Mouse (Mus musculus) neutrophil, adult 59 days (primary cell): ENCODE data around the gene Pwwp2a. TPM values are rescaled to one million over a fixed set of nuclear protein-coding genes. Genes with fewer than 3 reads are reported as not detected.

Source experiments
- total RNA-seq, 2 experiments: library from RNA; stranded (reverse); gene quantifications; 1 replicate in 1 of 2; 2 replicates in 1 of 2; pipeline ENCODE4 v1.2.4; 2023

Pwwp2a gene
- 10 to 100 TPM; 26.1 to 26.8 TPM for total RNA-seq

DNA sequence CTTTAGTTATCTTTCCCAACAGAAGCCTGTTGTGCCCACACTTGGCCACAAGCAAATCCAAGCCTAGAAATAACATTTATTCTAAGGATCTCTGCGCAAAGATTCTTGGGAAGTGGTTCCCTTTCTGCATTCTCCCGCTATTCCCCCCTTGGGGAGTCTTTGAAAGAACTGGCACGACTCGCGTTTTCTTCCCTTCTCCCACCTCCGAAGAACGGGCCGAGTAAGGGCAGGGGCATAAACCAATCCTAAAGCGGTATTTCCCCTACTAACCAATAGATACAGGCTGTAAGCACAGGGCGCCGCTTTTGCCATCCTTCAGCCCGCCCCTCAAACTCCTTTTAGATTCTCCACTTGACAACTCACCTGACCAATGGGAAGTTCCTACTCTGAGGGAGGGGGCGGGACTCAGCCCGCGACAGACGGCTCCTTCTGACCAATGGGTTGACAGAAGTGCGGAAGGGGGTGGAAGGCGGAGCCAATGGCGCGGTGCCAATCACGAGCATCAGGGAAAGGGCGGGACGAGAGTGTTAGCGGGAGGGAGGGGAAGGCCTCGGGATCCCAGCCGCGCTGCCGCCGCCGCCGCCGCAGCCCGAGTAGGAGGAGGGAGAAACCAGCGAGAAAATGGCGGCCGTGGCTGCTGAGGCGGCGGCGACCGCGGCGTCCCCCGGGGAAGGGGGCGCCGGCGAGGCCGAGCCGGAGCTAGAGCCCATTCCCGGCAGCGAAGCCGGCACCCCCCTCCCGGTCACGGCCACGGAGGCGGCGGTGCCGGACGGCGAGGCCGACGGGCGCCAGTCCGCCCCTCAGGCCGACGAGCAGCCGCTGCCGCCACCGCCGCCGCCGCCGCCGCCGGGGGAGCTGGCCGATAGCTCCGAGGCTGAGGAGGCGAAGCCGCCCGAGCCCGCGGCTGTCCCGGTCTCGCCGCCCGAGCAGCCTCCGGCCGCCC is at the start of gene Pwwp2a:
TSS of gene Pwwp2a (plus strand) at position 527 of the 943 bp plus-strand sequence.

DNA sequence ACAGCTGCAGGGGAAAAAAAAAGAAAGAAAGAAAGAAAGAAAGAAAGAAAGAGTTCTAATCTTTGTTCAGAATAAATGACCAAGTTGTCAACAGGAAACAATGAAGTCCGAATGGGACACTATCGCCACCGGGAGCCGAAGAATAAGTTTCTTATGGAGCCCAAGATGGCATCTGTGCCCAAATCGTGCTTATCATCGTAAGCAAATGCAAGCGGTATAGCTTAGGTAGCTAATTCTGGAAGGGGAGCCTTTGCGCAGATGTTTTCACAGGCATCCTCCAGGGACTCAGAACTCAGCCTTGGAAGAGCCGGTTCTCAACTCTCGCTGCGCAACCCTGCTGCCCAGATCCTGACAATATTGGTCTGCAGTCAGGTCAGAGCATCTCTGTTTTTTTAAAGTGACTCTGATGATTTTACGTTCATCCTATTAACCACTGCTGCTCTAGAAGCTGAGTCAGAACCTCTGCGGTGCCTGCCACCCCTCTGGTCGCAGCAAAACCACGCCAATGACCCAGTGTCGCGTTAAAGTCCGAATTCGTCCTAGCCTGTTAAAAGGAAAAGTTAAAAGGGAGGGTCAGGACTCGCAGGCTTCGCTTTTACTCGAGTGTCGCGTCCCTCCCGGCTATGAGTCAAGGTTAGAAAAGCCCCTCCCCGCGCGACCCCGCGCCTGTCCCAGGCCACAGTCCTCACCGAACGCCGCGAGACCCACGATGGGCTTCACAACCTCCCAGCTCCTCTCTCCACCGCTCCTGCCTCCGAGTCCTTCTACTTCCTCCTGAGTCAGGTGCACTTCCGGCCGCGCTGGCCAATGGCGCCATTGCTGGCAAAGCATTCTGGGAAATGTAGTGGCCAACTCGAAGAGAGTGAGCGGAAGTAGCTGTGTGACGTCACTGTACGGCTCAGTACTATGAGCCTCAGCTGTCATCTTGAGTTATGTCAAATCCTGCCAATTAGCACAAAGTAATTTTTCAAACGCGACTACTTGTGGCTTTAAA is 65.7 kb downstream of the Pwwp2a start, which contains the start of gene Ttc1:
TSS of gene Ttc1 (minus strand) at position 776 of the 994 bp plus-strand sequence.

Other genes with a start within 250 kb of the Pwwp2a start
- 10 to 100 TPM; 70.7 to 73.0 TPM for gene Slu7, start 248.3 kb upstream of the Pwwp2a start, total RNA-seq
- gene C1qtnf2, start 207.7 kb upstream of the Pwwp2a start, total RNA-seq, result not detected
- not detected for gene Ccnjl, start 153.2 kb upstream of the Pwwp2a start, total RNA-seq
- gene 4933415A04Rik, start 95.0 kb upstream of the Pwwp2a start, total RNA-seq, result not detected
- not detected for gene Fabp6, start 80.5 kb upstream of the Pwwp2a start, total RNA-seq
- 10 to 100 TPM; 36.6 to 36.9 TPM for gene Ttc1, start 66.0 kb downstream of the Pwwp2a start, total RNA-seq
- gene Adra1b, start 219.2 kb downstream of the Pwwp2a start, total RNA-seq, result not detected